Mouse (Mus musculus): ENCODE measurements around the gene Vac14.

Vac14 gene

GRCm38 (mm10) chr8:110694826-110695225 is 76.4 kb downstream of the Vac14 start:
- DNase-seq, result no peak

GRCm38 (mm10) chr8:110695431-110695830 is 77.0 kb downstream of the Vac14 start:
- no peak for DNase-seq

- DNase-seq, result no peak
These were observed 77.7 kb downstream of the Vac14 start for GRCm38 (mm10) chr8:110696051-110696450.

- DNase-seq, result no peak
These were observed 79.2 kb downstream of the Vac14 start for GRCm38 (mm10) chr8:110697571-110697970.

GRCm38 (mm10) chr8:110698098-110698497 is 79.7 kb downstream of the Vac14 start:
- DNase-seq, result no peak

GRCm38 (mm10) chr8:110699501-110699900 is 81.1 kb downstream of the Vac14 start:
- DNase-seq, result no peak

- no peak for DNase-seq
These were observed 82.2 kb downstream of the Vac14 start for GRCm38 (mm10) chr8:110700561-110700960.

GRCm38 (mm10) chr8:110702636-110703459 is 84.5 kb downstream of the Vac14 start:
- DNase-seq, result no peak

GRCm38 (mm10) chr8:110703460-110704061 is 85.2 kb downstream of the Vac14 start:
- no peak for DNase-seq

GRCm38 (mm10) chr8:110704103-110704502 is 85.7 kb downstream of the Vac14 start:
- DNase-seq, result no peak

GRCm38 (mm10) chr8:110705391-110706287 is 87.3 kb downstream of the Vac14 start:
- no peak for DNase-seq

- no peak for DNase-seq
These were observed 88.0 kb downstream of the Vac14 start for GRCm38 (mm10) chr8:110706288-110706870.

GRCm38 (mm10) chr8:110708429-110708828 is 90.0 kb downstream of the Vac14 start:
- DNase-seq, result no peak

- no peak for DNase-seq
These were observed 92.2 kb downstream of the Vac14 start for GRCm38 (mm10) chr8:110710593-110710992.

- DNase-seq, result no peak
These were observed 93.0 kb downstream of the Vac14 start for GRCm38 (mm10) chr8:110711271-110711934.

GRCm38 (mm10) chr8:110713073-110713472 is 94.7 kb downstream of the Vac14 start:
- DNase-seq, result no peak

- no peak for DNase-seq
These were observed 96.6 kb downstream of the Vac14 start for GRCm38 (mm10) chr8:110714827-110715519.

- DNase-seq, result no peak
These were observed 97.7 kb downstream of the Vac14 start for GRCm38 (mm10) chr8:110716075-110716474.

- no peak for DNase-seq
These were observed 98.7 kb downstream of the Vac14 start for GRCm38 (mm10) chr8:110717131-110717530.

GRCm38 (mm10) chr8:110718209-110718968 is 100.0 kb downstream of the Vac14 start:
- no peak for DNase-seq

Data from thymus, postnatal 14 days (tissue).